Mouse (Mus musculus) heart, postnatal 0 days (tissue): ENCODE data around the gene Cntnap4.

Experiments
- CTCF ChIP-seq: IDR thresholded peaks from 2 replicates; pipeline ENCODE4 v1.5.1; 2016; ENCODE audit warnings: antibody characterized with exemption, control low read depth, low read depth
- EP300 ChIP-seq: IDR thresholded peaks from 2 replicates; pipeline ENCODE4 v1.6.1; 2016; ENCODE audit warnings: antibody characterized with exemption, low read depth

DNA sequence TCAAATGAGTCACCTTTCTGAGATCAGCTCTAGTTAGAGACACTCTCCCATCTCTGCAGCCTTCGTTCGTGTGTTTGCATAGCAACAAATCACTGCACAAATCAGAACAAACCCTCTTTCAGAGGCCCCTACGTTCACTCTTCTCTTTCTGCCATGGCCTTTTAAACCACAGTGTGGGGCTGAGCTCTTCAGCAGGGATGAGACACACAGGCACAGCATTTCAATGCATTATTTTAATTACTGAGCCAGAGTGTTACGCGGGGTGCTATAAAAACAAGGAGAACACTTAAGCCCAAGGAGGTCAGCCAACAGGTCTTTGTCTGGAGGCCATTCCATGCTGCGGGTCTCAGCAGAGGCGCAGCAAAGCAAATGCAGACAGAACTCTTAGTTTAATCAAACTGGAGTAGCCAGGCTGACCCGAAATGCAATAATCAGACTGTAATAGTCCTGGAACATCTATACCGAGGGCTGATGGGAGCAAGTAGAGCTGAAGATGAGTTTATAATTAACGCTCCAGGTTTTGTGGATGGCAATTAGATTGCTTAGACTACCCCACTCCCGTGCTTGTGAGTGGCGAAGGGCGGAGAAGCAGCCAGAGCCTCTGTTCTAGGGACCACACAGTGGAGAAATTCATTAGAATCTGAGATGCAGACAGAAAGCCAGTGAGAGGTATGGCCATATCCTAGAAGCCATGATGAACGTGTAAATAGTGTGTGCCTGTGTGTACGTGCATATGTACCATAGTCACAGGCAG is 26.4 kb downstream of the Cntnap4 start:
- no peak for TF ChIP-seq CTCF
- TF ChIP-seq EP300 = no peak
